Mouse (Mus musculus): ENCODE measurements around the gene Tpx2. TPM values are rescaled to one million over a fixed set of nuclear protein-coding genes. Genes with fewer than 3 reads are reported as not detected.

Tpx2 gene
- polyA plus RNA-seq, 1 experiment from 2014 or later = 17.2 TPM

- Histone ChIP-seq H3K9me3 (ENCODE audit: control insufficient read depth, low read length) (no peaks in the 10 kb centered on the region), H3K4me1 (replicated peaks; ENCODE audit: control insufficient read depth, insufficient read depth, low read length) (no peaks in the 10 kb centered on the region), H3K27ac (no peak overlapping the region), H3K4me2 (replicated peaks) (no peak overlapping the region), H3K4me3 (replicated peaks; ENCODE audit: low read length) (no peak overlapping the region), H3K27me3 (ENCODE audit: control insufficient read depth, insufficient read depth, low read length) (no peaks in the 10 kb centered on the region), H3K36me3 (replicated peaks; ENCODE audit: control insufficient read depth, insufficient read depth) (no peaks in the 10 kb centered on the region), H3K9ac (no peak overlapping the region)
- DNase-seq (ENCODE audit: low spot score) (no peak), ATAC-seq (ENCODE audit: low FRiP score) (no peak)
- 57% methylated on average over 14 of the region's 14 CpGs for WGBS
Observed at GRCm38 (mm10) chr2:152928219-152928987, 80.6 kb downstream of the Tpx2 start.

GRCm38 (mm10) chr2:152928988-152929370 is 81.2 kb downstream of the Tpx2 start:
- Histone ChIP-seq H3K4me1 (replicated peaks; ENCODE audit: control insufficient read depth, insufficient read depth, low read length) (no peaks in the 10 kb centered on the region), H3K36me3 (replicated peaks; ENCODE audit: control insufficient read depth, insufficient read depth) (no peaks in the 10 kb centered on the region), H3K9ac (no peak overlapping the region), H3K27me3 (ENCODE audit: control insufficient read depth, insufficient read depth, low read length) (no peaks in the 10 kb centered on the region), H3K4me3 (replicated peaks; ENCODE audit: low read length) (no peak overlapping the region), H3K9me3 (ENCODE audit: control insufficient read depth, low read length) (no peaks in the 10 kb centered on the region), H3K27ac (no peak overlapping the region), H3K4me2 (replicated peaks) (no peak overlapping the region)
- ATAC-seq (ENCODE audit: low FRiP score) = no peak
- WGBS = 72% methylated on average over 3 of the region's 3 CpGs
- no peak for DNase-seq (ENCODE audit: low spot score)

GRCm38 (mm10) chr2:152930276-152930675 is 82.5 kb downstream of the Tpx2 start:
- 42% methylated on average over 2 of the region's 2 CpGs for WGBS
- Histone ChIP-seq H3K4me2 (replicated peaks) (no peak overlapping the region), H3K4me1 (replicated peaks; ENCODE audit: control insufficient read depth, insufficient read depth, low read length) (no peaks in the 10 kb centered on the region), H3K9ac (no peak overlapping the region), H3K9me3 (ENCODE audit: control insufficient read depth, low read length) (no peaks in the 10 kb centered on the region), H3K27me3 (ENCODE audit: control insufficient read depth, insufficient read depth, low read length) (no peaks in the 10 kb centered on the region), H3K27ac (0 out of 2 replicates have a peak overlapping the region, but pooled peaks have one; percentile 12), H3K36me3 (replicated peaks; ENCODE audit: control insufficient read depth, insufficient read depth) (no peaks in the 10 kb centered on the region), H3K4me3 (replicated peaks; ENCODE audit: low read length) (no peak overlapping the region)
- DNase-seq (ENCODE audit: low spot score) = no peak
- no peak for ATAC-seq (ENCODE audit: low FRiP score)

DNA sequence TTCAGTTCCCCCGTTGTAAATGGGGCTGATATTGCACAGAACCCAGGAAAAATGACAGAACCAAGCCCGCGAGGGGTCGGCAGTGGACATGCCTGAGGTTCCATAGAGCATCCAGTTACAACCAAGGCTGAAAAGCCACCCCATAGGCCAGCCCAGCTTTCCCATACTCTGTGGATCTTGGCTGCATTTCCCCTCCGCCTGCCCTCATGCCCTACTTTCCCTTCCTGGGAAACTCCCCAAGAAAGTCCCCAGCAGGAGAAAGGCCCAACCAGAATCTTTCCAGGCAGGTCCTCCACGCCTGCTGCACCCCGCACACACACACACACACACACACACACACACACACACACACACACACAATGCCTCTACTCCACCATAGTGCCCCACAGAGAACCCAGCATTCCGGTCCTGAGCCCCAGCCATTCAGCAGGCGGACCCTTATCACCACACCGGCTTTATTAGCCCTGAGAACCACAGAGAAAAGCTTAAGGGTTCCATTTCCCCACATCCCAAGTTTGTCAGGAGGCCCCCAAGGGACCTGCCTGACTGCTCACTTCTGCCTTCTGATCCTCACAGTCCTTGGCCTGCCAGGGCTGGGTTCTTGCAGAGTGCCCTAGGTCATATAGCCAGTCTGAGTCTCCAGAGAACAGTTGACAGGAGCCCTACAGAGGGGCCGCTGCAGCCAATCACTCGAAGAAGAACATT is 83.8 kb downstream of the Tpx2 start:
- WGBS = 75% methylated on average over 12 of the region's 12 CpGs
- Histone ChIP-seq H3K4me2 (replicated peaks) (no peak overlapping the region), H3K4me1 (replicated peaks; ENCODE audit: control insufficient read depth, insufficient read depth, low read length) (no peaks in the 10 kb centered on the region), H3K27ac (no peak overlapping the region), H3K9ac (no peak overlapping the region), H3K36me3 (replicated peaks; ENCODE audit: control insufficient read depth, insufficient read depth) (no peaks in the 10 kb centered on the region), H3K27me3 (ENCODE audit: control insufficient read depth, insufficient read depth, low read length) (no peaks in the 10 kb centered on the region), H3K4me3 (replicated peaks; ENCODE audit: low read length) (no peak overlapping the region), H3K9me3 (ENCODE audit: control insufficient read depth, low read length) (no peaks in the 10 kb centered on the region)
- ATAC-seq (ENCODE audit: low FRiP score) (no peak), DNase-seq (ENCODE audit: low spot score) (no peak)

- DNase-seq (ENCODE audit: low spot score) = no peak
- ATAC-seq (ENCODE audit: low FRiP score) = no peak
- Histone ChIP-seq H3K9me3 (ENCODE audit: control insufficient read depth, low read length) (no peaks in the 10 kb centered on the region), H3K9ac (no peak within 1 kb of the TSS), H3K36me3 (replicated peaks; ENCODE audit: control insufficient read depth, insufficient read depth) (no peaks in the 10 kb centered on the region), H3K4me3 (replicated peaks; ENCODE audit: low read length) (no peak within 1 kb of the TSS), H3K27ac (no peak within 1 kb of the TSS), H3K4me2 (replicated peaks) (no peak within 1 kb of the TSS), H3K27me3 (ENCODE audit: control insufficient read depth, insufficient read depth, low read length) (no peaks in the 10 kb centered on the region), H3K4me1 (replicated peaks; ENCODE audit: control insufficient read depth, insufficient read depth, low read length) (no peaks in the 10 kb centered on the region)
- WGBS = 27% methylated on average over 9 of the region's 9 CpGs
Observed at GRCm38 (mm10) chr2:152933048-152933447, 85.3 kb downstream of the Tpx2 start, which contains the start of gene Foxs1. Foxs1 (minus strand) TSS chr2:152933208.

- Histone ChIP-seq H3K9ac (no peak overlapping the region), H3K36me3 (replicated peaks; ENCODE audit: control insufficient read depth, insufficient read depth) (no peaks in the 10 kb centered on the region), H3K27ac (no peak overlapping the region), H3K4me3 (replicated peaks; ENCODE audit: low read length) (no peak overlapping the region), H3K4me1 (replicated peaks; ENCODE audit: control insufficient read depth, insufficient read depth, low read length) (no peaks in the 10 kb centered on the region), H3K9me3 (ENCODE audit: control insufficient read depth, low read length) (no peaks in the 10 kb centered on the region), H3K4me2 (replicated peaks) (no peak overlapping the region), H3K27me3 (ENCODE audit: control insufficient read depth, insufficient read depth, low read length) (no peaks in the 10 kb centered on the region)
- peak; percentile 55 for DNase-seq (ENCODE audit: low spot score)
- no peak for ATAC-seq (ENCODE audit: low FRiP score)
- WGBS = 43% methylated on average over 5 of the region's 5 CpGs
Observed at GRCm38 (mm10) chr2:152933614-152934013, 85.8 kb downstream of the Tpx2 start.

DNA sequence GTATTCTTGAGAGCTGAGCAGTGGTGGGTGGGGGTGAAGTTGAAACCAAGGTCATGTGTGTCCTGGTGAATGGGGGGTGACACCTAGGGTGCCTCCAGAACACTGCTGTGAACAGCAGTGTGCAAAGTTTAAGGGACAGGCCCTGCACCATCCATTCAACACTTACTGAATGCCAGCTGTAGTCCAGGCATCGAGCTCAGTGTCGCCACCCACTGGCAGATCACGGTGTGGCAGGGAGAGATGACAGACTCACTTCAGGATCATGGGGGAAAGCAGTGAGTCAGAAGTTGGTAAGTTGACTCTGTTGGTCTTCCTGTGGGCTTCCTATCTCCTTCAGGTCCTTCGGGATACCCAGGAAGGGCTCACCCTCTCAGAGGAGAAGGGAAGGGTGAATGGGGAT is 92.1 kb downstream of the Tpx2 start:
- Histone ChIP-seq H3K4me1 (replicated peaks; ENCODE audit: control insufficient read depth, insufficient read depth, low read length) (peaks cover 12% of the 10 kb centered on the region), H3K36me3 (replicated peaks; ENCODE audit: control insufficient read depth, insufficient read depth) (no peaks in the 10 kb centered on the region), H3K9me3 (ENCODE audit: control insufficient read depth, low read length) (no peaks in the 10 kb centered on the region), H3K27ac (no peak overlapping the region), H3K4me3 (replicated peaks; ENCODE audit: low read length) (no peak overlapping the region), H3K9ac (no peak overlapping the region), H3K27me3 (ENCODE audit: control insufficient read depth, insufficient read depth, low read length) (peaks cover 52% of the 10 kb centered on the region), H3K4me2 (replicated peaks) (no peak overlapping the region)
- DNase-seq (ENCODE audit: low spot score) (no peak), ATAC-seq (ENCODE audit: low FRiP score) (no peak)
- 11% methylated on average over 4 of the region's 4 CpGs for WGBS

- DNase-seq (ENCODE audit: low spot score) = no peak
- Histone ChIP-seq H3K4me1 (replicated peaks; ENCODE audit: control insufficient read depth, insufficient read depth, low read length) (peaks cover 12% of the 10 kb centered on the region), H3K9me3 (ENCODE audit: control insufficient read depth, low read length) (no peaks in the 10 kb centered on the region), H3K4me2 (replicated peaks) (no peak overlapping the region), H3K4me3 (replicated peaks; ENCODE audit: low read length) (no peak overlapping the region), H3K27ac (no peak overlapping the region), H3K27me3 (ENCODE audit: control insufficient read depth, insufficient read depth, low read length) (peaks cover 65% of the 10 kb centered on the region), H3K9ac (no peak overlapping the region), H3K36me3 (replicated peaks; ENCODE audit: control insufficient read depth, insufficient read depth) (no peaks in the 10 kb centered on the region)
- WGBS = 74% methylated on average over 6 of the region's 6 CpGs
- no peak for ATAC-seq (ENCODE audit: low FRiP score)
Observed at GRCm38 (mm10) chr2:152941106-152941505, 93.3 kb downstream of the Tpx2 start.

- ATAC-seq (ENCODE audit: low FRiP score) = no peak
- Histone ChIP-seq H3K27me3 (ENCODE audit: control insufficient read depth, insufficient read depth, low read length) (peaks cover 67% of the 10 kb centered on the region), H3K4me3 (replicated peaks; ENCODE audit: low read length) (no peak overlapping the region), H3K9ac (no peak overlapping the region), H3K36me3 (replicated peaks; ENCODE audit: control insufficient read depth, insufficient read depth) (no peaks in the 10 kb centered on the region), H3K9me3 (ENCODE audit: control insufficient read depth, low read length) (no peaks in the 10 kb centered on the region), H3K27ac (no peak overlapping the region), H3K4me2 (replicated peaks) (no peak overlapping the region), H3K4me1 (replicated peaks; ENCODE audit: control insufficient read depth, insufficient read depth, low read length) (peaks cover 12% of the 10 kb centered on the region)
- 38% methylated on average over 7 of the region's 7 CpGs for WGBS
- no peak for DNase-seq (ENCODE audit: low spot score)
Observed at GRCm38 (mm10) chr2:152941776-152942175, 94.0 kb downstream of the Tpx2 start.

Measured in hindbrain, embryonic 14.5 days (tissue).